Mouse (Mus musculus): ENCODE data around the gene Tbce. TPM values are rescaled to one million over a fixed set of nuclear protein-coding genes. Genes with fewer than 3 reads are reported as not detected.

Gene Tbce
- polyA plus RNA-seq (2014; fragmentation: Nextera tagmentation; extraction: Ambion mirVana), result 106 and 107 TPM in 2 replicates

GRCm38 (mm10) chr13:14039292-14039965 is at the start of gene Tbce:
TSS of gene Tbce (minus strand) at chr13:14039638.
- H3K27me3 ChIP-seq (ENCODE audit: control insufficient read depth, insufficient read depth, low read length), result no peaks in the 10 kb centered on the region
- DNase-seq (peak; percentile 97), ATAC-seq (ENCODE audit: low FRiP score, low TSS enrichment) (peak; percentile 97)
- WGBS, result under 1% methylated on average over 35 of the region's 35 CpGs
- no peaks in the 10 kb centered on the region for H3K36me3 ChIP-seq (ENCODE audit: control insufficient read depth, insufficient read depth, low read length)
- H3K27ac ChIP-seq (replicated peaks; ENCODE audit: low read depth, low read length), result peak within 1 kb of the TSS; percentile 96
- H3K9me3 ChIP-seq (ENCODE audit: control insufficient read depth, low read length), result no peaks in the 10 kb centered on the region
- peak within 1 kb of the TSS; percentile 85 for H3K4me2 ChIP-seq (ENCODE audit: low read length)
- peak within 1 kb of the TSS; percentile 71 for H3K9ac ChIP-seq (replicated peaks; ENCODE audit: low read length)
- peaks cover 9% of the 10 kb centered on the region for H3K4me1 ChIP-seq (ENCODE audit: control insufficient read depth, insufficient read depth, low read length)
- H3K4me3 ChIP-seq (replicated peaks; ENCODE audit: low read depth, low read length), result peak within 1 kb of the TSS; percentile 61

DNA sequence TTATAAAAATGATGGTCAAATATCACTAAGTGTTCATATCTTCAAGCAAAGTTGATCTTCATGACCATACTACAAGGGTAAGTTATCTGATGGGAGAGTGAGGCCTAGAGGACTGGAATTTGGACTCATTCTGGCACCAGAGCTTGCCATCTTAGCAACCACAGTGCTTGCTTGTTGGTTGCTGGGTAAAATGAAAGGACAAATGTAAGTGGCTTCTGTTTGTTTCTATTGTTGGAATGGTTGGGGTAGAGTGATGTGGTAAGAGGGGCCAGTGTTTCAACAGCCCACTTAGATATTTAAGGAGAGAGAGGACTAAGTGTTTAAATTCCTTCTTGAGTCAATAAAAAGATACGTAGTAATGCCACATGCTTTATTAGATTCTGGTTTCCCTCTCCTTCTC is 49.2 kb upstream of the Tbce start:
- H3K9me3 ChIP-seq (ENCODE audit: control insufficient read depth, low read length), result no peaks in the 10 kb centered on the region
- H3K36me3 ChIP-seq (ENCODE audit: control insufficient read depth, insufficient read depth, low read length), result no peaks in the 10 kb centered on the region
- H3K27me3 ChIP-seq (ENCODE audit: control insufficient read depth, insufficient read depth, low read length), result no peaks in the 10 kb centered on the region
- WGBS, result 94% methylated on average over 1 of the region's 1 CpGs
- H3K4me1 ChIP-seq (ENCODE audit: control insufficient read depth, insufficient read depth, low read length), result no peaks in the 10 kb centered on the region
- H3K9ac ChIP-seq (replicated peaks; ENCODE audit: low read length), result no peak overlapping the region
- DNase-seq (no peak), ATAC-seq (ENCODE audit: low FRiP score, low TSS enrichment) (no peak)
- no peak overlapping the region for H3K4me3 ChIP-seq (replicated peaks; ENCODE audit: low read depth, low read length)
- no peak overlapping the region for H3K27ac ChIP-seq (replicated peaks; ENCODE audit: low read depth, low read length)
- H3K4me2 ChIP-seq (ENCODE audit: low read length), result no peak overlapping the region

- Histone ChIP-seq H3K27me3 (ENCODE audit: control insufficient read depth, insufficient read depth, low read length) (no peaks in the 10 kb centered on the region), H3K4me3 (replicated peaks; ENCODE audit: low read depth, low read length) (no peak overlapping the region), H3K36me3 (ENCODE audit: control insufficient read depth, insufficient read depth, low read length) (no peaks in the 10 kb centered on the region), H3K4me1 (ENCODE audit: control insufficient read depth, insufficient read depth, low read length) (no peaks in the 10 kb centered on the region), H3K9me3 (ENCODE audit: control insufficient read depth, low read length) (no peaks in the 10 kb centered on the region), H3K4me2 (ENCODE audit: low read length) (no peak overlapping the region), H3K9ac (replicated peaks; ENCODE audit: low read length) (no peak overlapping the region), H3K27ac (replicated peaks; ENCODE audit: low read depth, low read length) (no peak overlapping the region)
- WGBS, result 91% methylated on average over 1 of the region's 1 CpGs
- no peak for ATAC-seq (ENCODE audit: low FRiP score, low TSS enrichment)
- DNase-seq, result no peak
These were observed 35.9 kb upstream of the Tbce start for GRCm38 (mm10) chr13:14075326-14075725.

GRCm38 (mm10) chr13:14074371-14074770 is 34.9 kb upstream of the Tbce start:
- H3K27ac ChIP-seq (replicated peaks; ENCODE audit: low read depth, low read length), result no peak overlapping the region
- H3K4me1 ChIP-seq (ENCODE audit: control insufficient read depth, insufficient read depth, low read length), result no peaks in the 10 kb centered on the region
- no peaks in the 10 kb centered on the region for H3K9me3 ChIP-seq (ENCODE audit: control insufficient read depth, low read length)
- H3K36me3 ChIP-seq (ENCODE audit: control insufficient read depth, insufficient read depth, low read length), result no peaks in the 10 kb centered on the region
- DNase-seq (no peak), ATAC-seq (ENCODE audit: low FRiP score, low TSS enrichment) (no peak)
- H3K4me2 ChIP-seq (ENCODE audit: low read length), result no peak overlapping the region
- H3K4me3 ChIP-seq (replicated peaks; ENCODE audit: low read depth, low read length), result no peak overlapping the region
- H3K27me3 ChIP-seq (ENCODE audit: control insufficient read depth, insufficient read depth, low read length), result no peaks in the 10 kb centered on the region
- no peak overlapping the region for H3K9ac ChIP-seq (replicated peaks; ENCODE audit: low read length)
- 98% methylated on average over 1 of the region's 1 CpGs for WGBS

DNA sequence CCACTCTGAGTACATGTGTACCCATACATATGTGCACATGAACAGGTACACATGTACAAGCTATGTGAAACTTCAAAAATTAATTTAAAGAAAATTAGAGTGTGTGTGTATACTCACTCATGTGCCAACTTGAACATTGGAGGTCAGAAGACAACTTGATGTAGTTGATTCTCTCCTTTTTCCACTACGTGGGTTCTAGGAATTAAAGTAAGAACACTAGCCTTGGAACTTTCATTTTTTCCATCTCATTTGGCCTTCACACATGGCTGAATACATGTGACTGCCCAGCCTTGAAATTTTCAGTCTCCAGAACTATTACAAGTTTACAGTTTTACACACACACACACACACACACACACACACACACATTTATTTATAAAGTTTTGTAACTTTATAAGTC is 29.9 kb upstream of the Tbce start:
- Histone ChIP-seq H3K4me1 (ENCODE audit: control insufficient read depth, insufficient read depth, low read length) (peaks cover 16% of the 10 kb centered on the region; the same call in 1 of the 2 replicates), H3K4me2 (ENCODE audit: low read length) (no peak overlapping the region), H3K27ac (replicated peaks; ENCODE audit: low read depth, low read length) (no peak overlapping the region), H3K9ac (replicated peaks; ENCODE audit: low read length) (no peak overlapping the region), H3K36me3 (ENCODE audit: control insufficient read depth, insufficient read depth, low read length) (peaks cover 9% of the 10 kb centered on the region; the same call in 1 of the 2 replicates), H3K4me3 (replicated peaks; ENCODE audit: low read depth, low read length) (no peak overlapping the region), H3K27me3 (ENCODE audit: control insufficient read depth, insufficient read depth, low read length) (no peaks in the 10 kb centered on the region), H3K9me3 (ENCODE audit: control insufficient read depth, low read length) (no peaks in the 10 kb centered on the region)
- 95% methylated on average over 1 of the region's 1 CpGs for whole genome bisulfite sequencing
- DNase-seq (no peak), ATAC-seq (ENCODE audit: low FRiP score, low TSS enrichment) (no peak)

- Histone ChIP-seq H3K4me2 (ENCODE audit: low read length) (no peak overlapping the region), H3K4me3 (replicated peaks; ENCODE audit: low read depth, low read length) (no peak overlapping the region), H3K4me1 (ENCODE audit: control insufficient read depth, insufficient read depth, low read length) (peaks cover 16% of the 10 kb centered on the region; the same call in 1 of the 2 replicates), H3K27ac (replicated peaks; ENCODE audit: low read depth, low read length) (no peak overlapping the region), H3K9ac (replicated peaks; ENCODE audit: low read length) (no peak overlapping the region), H3K27me3 (ENCODE audit: control insufficient read depth, insufficient read depth, low read length) (no peaks in the 10 kb centered on the region), H3K9me3 (ENCODE audit: control insufficient read depth, low read length) (no peaks in the 10 kb centered on the region), H3K36me3 (ENCODE audit: control insufficient read depth, insufficient read depth, low read length) (peaks cover 9% of the 10 kb centered on the region; the same call in 1 of the 2 replicates)
- ATAC-seq (ENCODE audit: low FRiP score, low TSS enrichment), result no peak
- DNase-seq, result no peak
These were observed 28.6 kb upstream of the Tbce start for GRCm38 (mm10) chr13:14068035-14068434.

DNA sequence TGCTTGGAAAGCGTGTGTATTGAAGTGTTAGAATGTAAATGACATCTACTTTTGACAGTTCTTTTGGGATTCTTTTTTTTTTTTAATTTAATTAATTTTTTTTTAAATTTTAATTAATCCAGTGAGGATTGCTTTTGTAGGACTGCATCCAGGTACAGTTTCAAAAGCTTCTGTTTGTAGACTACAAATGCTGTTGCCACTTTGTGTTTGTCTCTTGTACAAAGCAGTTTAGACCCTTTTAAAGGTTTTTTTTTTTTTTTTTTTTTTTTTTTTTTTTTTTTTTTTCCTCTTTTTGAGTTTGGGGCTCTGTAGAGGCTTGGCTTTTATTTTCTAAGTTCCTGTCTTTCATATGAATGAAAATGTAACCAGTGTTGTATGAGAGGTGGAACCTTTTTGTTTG is 26.3 kb upstream of the Tbce start:
- peaks cover 28% of the 10 kb centered on the region for H3K4me1 ChIP-seq (ENCODE audit: control insufficient read depth, insufficient read depth, low read length)
- peak overlapping the region; percentile 30 for H3K4me2 ChIP-seq (ENCODE audit: low read length)
- 80% methylated on average over 1 of the region's 1 CpGs for WGBS
- DNase-seq, result no peak
- ATAC-seq (ENCODE audit: low FRiP score, low TSS enrichment), result no peak
- H3K9me3 ChIP-seq (ENCODE audit: control insufficient read depth, low read length), result no peaks in the 10 kb centered on the region
- H3K27ac ChIP-seq (replicated peaks; ENCODE audit: low read depth, low read length), result no peak overlapping the region
- no peaks in the 10 kb centered on the region for H3K27me3 ChIP-seq (ENCODE audit: control insufficient read depth, insufficient read depth, low read length)
- H3K4me3 ChIP-seq (replicated peaks; ENCODE audit: low read depth, low read length), result no peak overlapping the region; the same call in 1 of the 2 replicates
- H3K36me3 ChIP-seq (ENCODE audit: control insufficient read depth, insufficient read depth, low read length), result peaks cover 9% of the 10 kb centered on the region; the same call in 1 of the 2 replicates
- H3K9ac ChIP-seq (replicated peaks; ENCODE audit: low read length), result no peak overlapping the region

DNA sequence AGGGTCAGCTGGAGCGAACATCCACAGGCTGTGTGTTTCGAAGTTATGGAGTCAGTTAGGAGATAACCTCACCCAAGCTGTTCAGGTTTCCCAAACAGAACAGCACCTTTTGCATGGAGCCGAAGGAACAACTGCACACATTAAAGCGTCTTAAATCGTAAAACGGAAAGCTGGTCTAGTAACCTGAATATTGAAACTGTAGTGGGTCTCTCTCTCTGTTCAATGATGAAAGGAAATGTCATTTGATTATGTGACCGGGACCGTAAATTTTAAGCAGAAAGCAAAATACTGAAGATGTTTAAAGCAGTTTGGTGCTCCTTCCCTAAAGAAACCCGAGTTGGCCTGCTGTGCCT is 25.6 kb upstream of the Tbce start:
- Histone ChIP-seq H3K27me3 (ENCODE audit: control insufficient read depth, insufficient read depth, low read length) (no peaks in the 10 kb centered on the region), H3K27ac (replicated peaks; ENCODE audit: low read depth, low read length) (peak overlapping the region; percentile 97; the same call in 1 of the 2 replicates), H3K9me3 (ENCODE audit: control insufficient read depth, low read length) (no peaks in the 10 kb centered on the region), H3K4me2 (ENCODE audit: low read length) (peak overlapping the region; percentile 78), H3K9ac (replicated peaks; ENCODE audit: low read length) (peak overlapping the region; percentile 98), H3K36me3 (ENCODE audit: control insufficient read depth, insufficient read depth, low read length) (peaks cover 13% of the 10 kb centered on the region; the same call in 1 of the 2 replicates), H3K4me3 (replicated peaks; ENCODE audit: low read depth, low read length) (peak overlapping the region; percentile 99), H3K4me1 (ENCODE audit: control insufficient read depth, insufficient read depth, low read length) (peaks cover 28% of the 10 kb centered on the region)
- no peak for ATAC-seq (ENCODE audit: low FRiP score, low TSS enrichment)
- 22% methylated on average over 9 of the region's 9 CpGs for WGBS
- DNase-seq, result no peak

Measured in midbrain, embryonic 14.5 days (tissue).